ENCODE assay signal across 7 mouse cellular contexts in genomic region chr13:111904616-111905212, GRCm38 (mm10).
DNase-seq lines count a peak whose midpoint lies in the region; ATAC-seq and TF ChIP-seq lines count a peak whose summit lies in the region.

No protein-coding gene starts in this region.

- no peak for TF ChIP-seq EP300 in MEL (IDR thresholded peaks at IDR 0.05; ENCODE audit: low read depth in 1 of 2, low read length in 2 of 2)

- H3K4me3 ChIP-seq in MEL (ENCODE audit: control insufficient read depth in 1 of 2, insufficient read depth in 1 of 2, low read depth in 2 of 2, low read length in 2 of 2) = peak overlapping the region; percentile 39 to 51
- no peak overlapping the region for H3K4me3 ChIP-seq in forebrain, embryonic 12.5 days (replicated peaks)
- H3K4me3 ChIP-seq in intestine, embryonic 15.5 days (replicated peaks) = no peak overlapping the region

- peaks cover 0 to 8% of the 10 kb centered on the region in 2 experiments; a peak in 1 of 4 replicates for H3K4me1 ChIP-seq in MEL (ENCODE audit: control insufficient read depth in 1 of 2, insufficient read depth in 2 of 2, low read length in 2 of 2)
- H3K4me1 ChIP-seq in forebrain, embryonic 12.5 days = peaks cover 16% of the 10 kb centered on the region
- peaks cover 10% of the 10 kb centered on the region for H3K4me1 ChIP-seq in intestine, embryonic 15.5 days (replicated peaks)

- no peaks in the 10 kb centered on the region for H3K79me2 ChIP-seq in MEL (ENCODE audit: control insufficient read depth, insufficient read depth, low read length, poor library complexity)

- peak overlapping the region; percentile 43 for H3K4me2 ChIP-seq in forebrain, embryonic 12.5 days
- peak overlapping the region; percentile 40 for H3K4me2 ChIP-seq in intestine, embryonic 15.5 days (replicated peaks)

- TF ChIP-seq CTCF in MEL (IDR thresholded peaks at IDR 0.05 in 2 of 3, conservative IDR thresholded peaks at IDR 0.05 in 1 of 3; ENCODE audit: control insufficient read depth in 1 of 3, insufficient read depth in 1 of 3, low read depth in 2 of 3, low read length in 3 of 3, poor library complexity in 1 of 3, severe bottlenecking in 1 of 3) = no peak
- TF ChIP-seq CTCF in brain, embryonic 14.5 days (IDR thresholded peaks at IDR 0.05; ENCODE audit: borderline replicate concordance, extremely low read depth, insufficient read depth, insufficient read length) = no peak

- DNase-seq in MEL (ENCODE audit: low read depth, low spot score) = no peak
- DNase-seq in brain, embryonic 14.5 days (ENCODE audit: low read depth) = peak; percentile 93
- peak; percentile 21 for DNase-seq in liver
- DNase-seq in right cerebral cortex, postnatal 36 days (ENCODE audit: low spot score in 2 of 2) = peak; percentile 84 to 86
- no peak for DNase-seq in urinary bladder, postnatal 14 days (ENCODE audit: low spot score)

- no peaks in the 10 kb centered on the region for H3K9me3 ChIP-seq in MEL (replicated peaks; ENCODE audit: insufficient read depth, low read length)
- no peaks in the 10 kb centered on the region for H3K9me3 ChIP-seq in forebrain, embryonic 12.5 days
- no peaks in the 10 kb centered on the region for H3K9me3 ChIP-seq in intestine, embryonic 15.5 days

- no peaks in the 10 kb centered on the region for H3K27me3 ChIP-seq in MEL (ENCODE audit: control insufficient read depth in 1 of 2, insufficient read depth in 2 of 2, low read length in 2 of 2)
- 0 out of 2 replicates have a peak, but pooled peaks cover 2% of the 10 kb centered on the region for H3K27me3 ChIP-seq in forebrain, embryonic 12.5 days
- no peaks in the 10 kb centered on the region for H3K27me3 ChIP-seq in intestine, embryonic 15.5 days (replicated peaks)

- no peak for TF ChIP-seq RAD21 in MEL (IDR thresholded peaks at IDR 0.05; ENCODE audit: low read depth, low read length)

- 17% methylated on average over 15 of the region's 17 CpGs for WGBS in forebrain, embryonic 12.5 days
- 31% methylated on average over 16 of the region's 17 CpGs for WGBS in intestine, embryonic 15.5 days

- H3K9ac ChIP-seq in MEL (ENCODE audit: control insufficient read depth, low read depth, low read length, poor library complexity, severe bottlenecking) = peak overlapping the region; percentile 70
- no peak overlapping the region for H3K9ac ChIP-seq in forebrain, embryonic 12.5 days
- peak overlapping the region; percentile 23 for H3K9ac ChIP-seq in intestine, embryonic 15.5 days

- ATAC-seq in forebrain, embryonic 12.5 days (ENCODE audit: low FRiP score) = peak; percentile 85
- peak; percentile 57 for ATAC-seq in intestine, embryonic 15.5 days

- no peak for TF ChIP-seq POLR2A in MEL (IDR thresholded peaks at IDR 0.05; ENCODE audit: control insufficient read depth in 1 of 2, insufficient read depth in 1 of 2, low read depth in 1 of 2, low read length in 2 of 2, poor library complexity in 1 of 2)
- TF ChIP-seq POLR2A in brain, embryonic 14.5 days (IDR thresholded peaks at IDR 0.05; ENCODE audit: borderline replicate concordance, extremely low read depth, insufficient read depth, insufficient read length, poor library complexity, severe bottlenecking) = no peak

- peaks cover 0 to 2% of the 10 kb centered on the region in 2 experiments; a peak in 1 of 4 replicates for H3K36me3 ChIP-seq in MEL (ENCODE audit: control insufficient read depth in 1 of 2, insufficient read depth in 2 of 2, low read length in 2 of 2)
- no peaks in the 10 kb centered on the region for H3K36me3 ChIP-seq in forebrain, embryonic 12.5 days (replicated peaks)
- H3K36me3 ChIP-seq in intestine, embryonic 15.5 days = no peaks in the 10 kb centered on the region

- peak overlapping the region; percentile 85 for H3K27ac ChIP-seq in MEL (ENCODE audit: control insufficient read depth, low read depth, low read length)
- peak overlapping the region; percentile 77 for H3K27ac ChIP-seq in forebrain, embryonic 12.5 days
- H3K27ac ChIP-seq in intestine, embryonic 15.5 days = peak overlapping the region; percentile 60

TF ChIP-seq in MEL, 35 proteins besides CTCF, POLR2A, EP300 and RAD21:
- no peak for TF ChIP-seq MAZ (IDR thresholded peaks at IDR 0.05; ENCODE audit: low read depth, low read length)
- TF ChIP-seq SIN3A (IDR thresholded peaks at IDR 0.05; ENCODE audit: low read length) = no peak; the same call in 1 of the 2 replicates
- no peak for TF ChIP-seq ZC3H11A (IDR thresholded peaks at IDR 0.05; ENCODE audit: low read depth, low read length)
- no peak for TF ChIP-seq CHD2 (IDR thresholded peaks at IDR 0.05; ENCODE audit: low read length)
- no peak for TF ChIP-seq MYC (IDR thresholded peaks at IDR 0.05; ENCODE audit: low read depth, low read length)
- no peak for TF ChIP-seq USF1 (IDR thresholded peaks at IDR 0.05; ENCODE audit: low read depth, low read length)
- TF ChIP-seq TBP (IDR thresholded peaks at IDR 0.05; ENCODE audit: low read depth, low read length) = no peak
- TF ChIP-seq NELFE (IDR thresholded peaks at IDR 0.05; ENCODE audit: low read depth, low read length) = no peak
- TF ChIP-seq ZMIZ1 (IDR thresholded peaks at IDR 0.05; ENCODE audit: low read depth, low read length) = no peak
- TF ChIP-seq JUND (IDR thresholded peaks at IDR 0.05; ENCODE audit: low read depth, low read length) = no peak
- TF ChIP-seq MAFK (IDR thresholded peaks at IDR 0.05; ENCODE audit: borderline replicate concordance, low read depth, low read length) = no peak
- no peak for TF ChIP-seq CHD1 (IDR thresholded peaks at IDR 0.05; ENCODE audit: low read depth, low read length)
- TF ChIP-seq POLR2AphosphoS5 (IDR thresholded peaks at IDR 0.05; ENCODE audit: borderline replicate concordance, low read depth, low read length) = no peak
- no peak for TF ChIP-seq MYB (IDR thresholded peaks at IDR 0.05; ENCODE audit: low read depth, low read length)
- no peak for TF ChIP-seq NRF1 (IDR thresholded peaks at IDR 0.05; ENCODE audit: insufficient read depth, low read depth, low read length, poor library complexity, severe bottlenecking)
- no peak for TF ChIP-seq ZKSCAN1 (IDR thresholded peaks at IDR 0.05; ENCODE audit: low read depth, low read length)
- no peak for TF ChIP-seq RCOR1 (IDR thresholded peaks at IDR 0.05; ENCODE audit: low read depth, low read length)

Comparison
In these comparisons a context has a peak if more than half of its experiments do, and no peak if none do; other contexts are left out.
1. DNase-seq: peak in brain, embryonic 14.5 days (single experiment), liver (single experiment) and right cerebral cortex, postnatal 36 days (2 of 2); none in MEL (single experiment) and urinary bladder, postnatal 14 days (single experiment).
2. H3K4me3 ChIP-seq: peak in MEL (2 of 2); none in forebrain, embryonic 12.5 days (single experiment) and intestine, embryonic 15.5 days (single experiment).
3. Peak in every context shown above with its lines, with median percentiles within 50 percentile points of each other: H3K27ac ChIP-seq.